Mouse (Mus musculus): ENCODE measurements at regions not wholly inside any gene's neighbourhood (a gene's known extent, or its start where the extent isn't known, plus 50 kb on each side); places are given as distances from the start of the nearest gene placed in this dataset.

DNA sequence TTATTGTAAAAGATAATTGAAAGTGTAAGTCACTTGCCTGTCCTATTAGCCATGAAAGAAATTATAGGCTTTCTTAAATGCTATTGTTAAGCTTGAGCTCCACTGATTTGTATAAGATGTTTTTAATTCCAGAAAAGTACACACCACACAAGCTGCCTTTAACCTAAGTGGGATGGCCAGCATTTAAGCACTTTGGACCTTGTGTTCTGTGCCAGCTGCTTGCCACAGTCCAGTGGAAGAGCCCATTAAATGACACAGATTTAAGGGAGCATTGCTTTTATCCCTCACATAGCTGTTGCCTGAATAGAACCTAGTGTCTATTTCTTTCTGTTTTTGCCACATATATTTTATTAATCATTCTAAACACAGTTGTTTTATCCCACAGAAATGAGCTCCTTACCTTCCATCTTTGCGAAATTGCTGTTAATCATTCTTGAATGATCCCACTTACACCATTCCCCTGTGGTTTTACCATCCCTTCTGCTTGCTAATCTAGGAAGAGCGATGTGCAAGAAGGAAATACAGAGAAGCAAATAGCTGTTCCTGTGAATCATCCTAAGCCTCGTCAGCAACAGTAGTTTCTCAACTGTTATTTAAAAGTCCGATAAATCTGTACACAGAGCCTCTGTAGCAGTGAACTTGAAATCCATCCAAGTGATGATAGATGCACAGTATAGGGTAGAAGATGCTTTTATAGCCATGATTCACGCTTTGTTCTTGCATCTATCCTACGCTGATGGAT is 57.9 kb upstream of the Samsn1 start:
- no peaks in the 10 kb centered on the region for H3K36me3 ChIP-seq (ENCODE audit: control insufficient read depth, insufficient read depth, low read length, poor library complexity, severe bottlenecking)
- no peaks in the 10 kb centered on the region for H3K9me3 ChIP-seq (replicated peaks; ENCODE audit: control insufficient read depth, insufficient read depth, low read length, poor library complexity, severe bottlenecking)
- TF ChIP-seq EP300 (IDR thresholded peaks at IDR 0.05; ENCODE audit: insufficient read depth, low read depth, low read length) = no peak
- no peak for TF ChIP-seq POLR2A (IDR thresholded peaks at IDR 0.05; ENCODE audit: insufficient read depth, low read length)
- TF ChIP-seq CTCF (IDR thresholded peaks at IDR 0.05; ENCODE audit: low read depth, low read length) = no peak
- H3K4me3 ChIP-seq (ENCODE audit: low read depth, low read length) = no peak overlapping the region
- no peak overlapping the region for H3K9ac ChIP-seq (ENCODE audit: low read depth, poor library complexity, severe bottlenecking)
- H3K27me3 ChIP-seq (ENCODE audit: control insufficient read depth, insufficient read depth, low read length, poor library complexity, severe bottlenecking) = no peaks in the 10 kb centered on the region
- H3K27ac ChIP-seq (ENCODE audit: insufficient read depth, low read length) = no peak overlapping the region
- H3K4me1 ChIP-seq (ENCODE audit: control insufficient read depth, insufficient read depth, low read length) = no peaks in the 10 kb centered on the region

DNA sequence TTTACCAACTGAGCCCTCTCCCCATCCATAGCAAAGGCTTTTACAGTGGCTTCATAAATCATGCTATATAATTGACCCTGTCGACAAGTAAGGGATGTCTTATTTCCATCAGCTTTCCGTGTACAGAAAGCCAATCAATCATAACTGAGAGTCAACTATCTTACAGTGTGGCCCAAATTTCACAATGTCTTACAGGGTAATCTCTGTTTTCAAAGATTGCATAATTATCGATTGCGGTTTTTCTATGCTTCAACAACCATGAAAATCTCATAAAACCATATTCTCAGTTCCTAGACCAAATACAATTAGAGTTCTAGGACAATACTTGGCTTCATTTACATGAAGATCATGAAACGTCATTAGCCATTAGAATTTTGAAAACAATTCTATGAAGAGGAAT is 56.1 kb upstream of the Samsn1 start:
- TF ChIP-seq CTCF (IDR thresholded peaks at IDR 0.05; ENCODE audit: low read depth, low read length) = no peak
- TF ChIP-seq POLR2A (IDR thresholded peaks at IDR 0.05; ENCODE audit: insufficient read depth, low read length) = no peak
- TF ChIP-seq EP300 (IDR thresholded peaks at IDR 0.05; ENCODE audit: insufficient read depth, low read depth, low read length) = no peak
- H3K27me3 ChIP-seq (ENCODE audit: control insufficient read depth, insufficient read depth, low read length, poor library complexity, severe bottlenecking) = no peaks in the 10 kb centered on the region

DNA sequence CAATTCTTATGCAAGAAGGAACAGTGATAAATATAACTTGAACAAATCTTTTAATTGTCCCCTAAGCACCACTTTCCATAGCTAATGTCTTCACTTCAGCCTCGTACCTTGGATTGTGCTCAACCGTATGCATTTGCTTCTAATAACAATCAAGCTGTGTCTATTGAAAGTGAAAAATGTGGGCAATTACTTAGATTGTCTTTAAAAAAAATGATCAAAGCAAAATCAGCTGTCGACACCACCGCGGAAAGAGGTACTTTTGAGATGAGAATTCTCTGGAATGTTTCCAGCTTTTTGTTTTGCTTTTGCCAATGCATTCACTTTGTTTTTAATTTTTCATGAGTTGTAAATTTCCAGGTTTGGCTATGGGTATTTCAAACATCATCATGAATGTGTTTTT is 54.1 kb upstream of the Samsn1 start:
- Histone ChIP-seq H3K36me3 (ENCODE audit: control insufficient read depth, insufficient read depth, low read length, poor library complexity, severe bottlenecking) (no peaks in the 10 kb centered on the region), H3K27ac (ENCODE audit: insufficient read depth, low read length) (no peak overlapping the region), H3K9ac (ENCODE audit: low read depth, poor library complexity, severe bottlenecking) (no peak overlapping the region), H3K9me3 (replicated peaks; ENCODE audit: control insufficient read depth, insufficient read depth, low read length, poor library complexity, severe bottlenecking) (no peaks in the 10 kb centered on the region), H3K4me3 (ENCODE audit: low read depth, low read length) (no peak overlapping the region), H3K4me1 (ENCODE audit: control insufficient read depth, insufficient read depth, low read length) (no peaks in the 10 kb centered on the region), H3K27me3 (ENCODE audit: control insufficient read depth, insufficient read depth, low read length, poor library complexity, severe bottlenecking) (no peaks in the 10 kb centered on the region)
- TF ChIP-seq CTCF (IDR thresholded peaks at IDR 0.05; ENCODE audit: low read depth, low read length) (no peak), POLR2A (IDR thresholded peaks at IDR 0.05; ENCODE audit: insufficient read depth, low read length) (no peak), EP300 (IDR thresholded peaks at IDR 0.05; ENCODE audit: insufficient read depth, low read depth, low read length) (no peak)

More for the DNA sequence above, 56.1 kb upstream of the Samsn1 start:
- Histone ChIP-seq H3K27ac (ENCODE audit: insufficient read depth, low read length) (no peak overlapping the region), H3K36me3 (ENCODE audit: control insufficient read depth, insufficient read depth, low read length, poor library complexity, severe bottlenecking) (no peaks in the 10 kb centered on the region), H3K9ac (ENCODE audit: low read depth, poor library complexity, severe bottlenecking) (no peak overlapping the region), H3K4me1 (ENCODE audit: control insufficient read depth, insufficient read depth, low read length) (no peaks in the 10 kb centered on the region), H3K4me3 (ENCODE audit: low read depth, low read length) (no peak overlapping the region), H3K9me3 (replicated peaks; ENCODE audit: control insufficient read depth, insufficient read depth, low read length, poor library complexity, severe bottlenecking) (no peaks in the 10 kb centered on the region)

Measured in ES-Bruce4 (cell line).